Mouse (Mus musculus) lung, adult 2 months (tissue): ENCODE measurements around the gene Rpl3l.

ENCODE experiments used
- CTCF ChIP-seq: fragments of 200-500 bp; IDR thresholded peaks from 2 replicates; pipeline ENCODE4 v1.5.1; 2011; ENCODE audit warnings: mild to moderate bottlenecking, low read length, control low read depth; ENCODE audit not compliant: insufficient read depth
- POLR2A ChIP-seq: fragments of 200-500 bp; IDR thresholded peaks from 2 replicates; pipeline ENCODE4 v1.6.1; 2011; ENCODE audit warnings: low read depth, mild to moderate bottlenecking, control low read depth, low read length, borderline replicate concordance; ENCODE audit errors: extremely low read depth

GRCm38 (mm10) chr17:24730787-24731186 lies 3.2 kb downstream of the Rpl3l start:
- TF ChIP-seq POLR2A (no peak), CTCF (no peak)
